Mouse (Mus musculus) brown adipose tissue, adult 24 weeks (tissue): ENCODE results near the gene Hdac4. TPM values are rescaled to one million over a fixed set of nuclear protein-coding genes. Genes with fewer than 3 reads are reported as not detected.

Source experiments
- H3K27ac ChIP-seq: fragments of 200-500 bp; replicated peaks from 2 replicates; pipeline ENCODE4 v1.5.1; 2012; ENCODE audit warnings: low read depth, mild to moderate bottlenecking, low read length
- H3K4me1 ChIP-seq: fragments of 200-500 bp; 2 replicates; pipeline ENCODE4 v1.6.1; 2012; ENCODE audit warnings: low read length, mixed read lengths; ENCODE audit not compliant: control insufficient read depth, insufficient read depth, insufficient read length
- H3K4me3 ChIP-seq: fragments of 200-500 bp; 2 replicates; pipeline ENCODE4 v1.5.1; 2012; ENCODE audit warnings: low read depth, mild to moderate bottlenecking, low read length, moderate library complexity; ENCODE audit not compliant: insufficient read depth
- polyA plus RNA-seq: library from polyadenylated mRNA; stranded (reverse); fragments of >200 nt; gene quantifications from 2 replicates; pipeline ENCODE4 v1.2.4, GENCODE M21; 2012; ENCODE audit not compliant: missing spikeins, insufficient read depth, insufficient read length

Hdac4 gene
- 3.5 and 4.9 TPM in 2 replicates for polyA plus RNA-seq

GRCm38 (mm10) chr1:92195360-92196149, at the start of gene Hdac4:
TSS of gene Hdac4 (minus strand) at chr1:92195699.
- H3K27ac ChIP-seq: no peak within 1 kb of the TSS
- H3K4me1 ChIP-seq: no peaks in the 10 kb centered on the region
- no peak within 1 kb of the TSS for H3K4me3 ChIP-seq

GRCm38 (mm10) chr1:92243549-92243948, 48.0 kb upstream of the Hdac4 start:
- Histone ChIP-seq H3K27ac (no peak overlapping the region), H3K4me1 (no peaks in the 10 kb centered on the region)

GRCm38 (mm10) chr1:92240072-92240471, 44.6 kb upstream of the Hdac4 start:
- H3K27ac ChIP-seq: no peak overlapping the region
- no peaks in the 10 kb centered on the region for H3K4me1 ChIP-seq
- no peak overlapping the region for H3K4me3 ChIP-seq

More at GRCm38 (mm10) chr1:92243549-92243948, 48.0 kb upstream of the Hdac4 start:
- H3K4me3 ChIP-seq: no peak overlapping the region

GRCm38 (mm10) chr1:92235600-92235999, 40.1 kb upstream of the Hdac4 start:
- Histone ChIP-seq H3K4me1 (no peaks in the 10 kb centered on the region), H3K27ac (no peak overlapping the region), H3K4me3 (no peak overlapping the region)

- Histone ChIP-seq H3K4me1 (no peaks in the 10 kb centered on the region), H3K27ac (no peak overlapping the region), H3K4me3 (no peak overlapping the region)
Observed at GRCm38 (mm10) chr1:92225297-92225696, 29.8 kb upstream of the Hdac4 start.

- Histone ChIP-seq H3K4me1 (no peaks in the 10 kb centered on the region), H3K4me3 (no peak overlapping the region), H3K27ac (no peak overlapping the region)
Observed at GRCm38 (mm10) chr1:92223956-92224891, 28.7 kb upstream of the Hdac4 start.

GRCm38 (mm10) chr1:92216710-92217109, 21.2 kb upstream of the Hdac4 start:
- Histone ChIP-seq H3K27ac (peak overlapping the region; percentile 36; the same call in 1 of the 2 replicates), H3K4me3 (no peak overlapping the region), H3K4me1 (peaks cover 9% of the 10 kb centered on the region)

- H3K27ac ChIP-seq: peak overlapping the region; percentile 36; the same call in 1 of the 2 replicates
- H3K4me1 ChIP-seq: peaks cover 9% of the 10 kb centered on the region
Observed at GRCm38 (mm10) chr1:92215996-92216630, 20.6 kb upstream of the Hdac4 start.

GRCm38 (mm10) chr1:92215131-92215638, 19.7 kb upstream of the Hdac4 start:
- Histone ChIP-seq H3K4me1 (peaks cover 9% of the 10 kb centered on the region), H3K4me3 (no peak overlapping the region), H3K27ac (0 out of 2 replicates have a peak overlapping the region, but pooled peaks have one; percentile 20)

More at GRCm38 (mm10) chr1:92215996-92216630, 20.6 kb upstream of the Hdac4 start:
- no peak overlapping the region for H3K4me3 ChIP-seq

- Histone ChIP-seq H3K27ac (no peak overlapping the region), H3K4me1 (peaks cover 9% of the 10 kb centered on the region), H3K4me3 (no peak overlapping the region)
Observed at GRCm38 (mm10) chr1:92212003-92212750, 16.7 kb upstream of the Hdac4 start.

- Histone ChIP-seq H3K4me3 (no peak overlapping the region), H3K4me1 (no peaks in the 10 kb centered on the region), H3K27ac (no peak overlapping the region)
Observed at GRCm38 (mm10) chr1:92202639-92203352, 7.3 kb upstream of the Hdac4 start.

GRCm38 (mm10) chr1:92190463-92190862, 5.0 kb downstream of the Hdac4 start:
- Histone ChIP-seq H3K4me1 (no peaks in the 10 kb centered on the region), H3K27ac (no peak overlapping the region)

GRCm38 (mm10) chr1:92187137-92187536, 8.4 kb downstream of the Hdac4 start:
- H3K4me1 ChIP-seq: no peaks in the 10 kb centered on the region
- no peak overlapping the region for H3K4me3 ChIP-seq

More at GRCm38 (mm10) chr1:92190463-92190862, 5.0 kb downstream of the Hdac4 start:
- no peak overlapping the region for H3K4me3 ChIP-seq

More at GRCm38 (mm10) chr1:92187137-92187536, 8.4 kb downstream of the Hdac4 start:
- no peak overlapping the region for H3K27ac ChIP-seq
